Mouse (Mus musculus) heart, embryonic 14.5 days (tissue): ENCODE results near the gene Fip1l1. TPM values are rescaled to one million over a fixed set of nuclear protein-coding genes. Genes with fewer than 3 reads are reported as not detected.

ENCODE experiments used
- ATAC-seq: fragments of 200-750 bp; cut with Nextera tagmentation; 2 replicates; pipeline ENCODE4 v1.8.0; 2017; ENCODE audit warnings: low read depth, moderate TSS enrichment; ENCODE audit not compliant: insufficient number of reproducible peaks, insufficient read depth, low FRiP score
- H3K27ac ChIP-seq, 2 experiments: fragments of 200-500 bp in 1 of 2; fragments of 300-500 bp in 1 of 2; sonication (generic) in 1 of 2; replicated peaks in 1 of 2; 2 replicates each; pipeline ENCODE4 v1.5.1; 2012 to 2014; ENCODE audit warnings: low read depth in 2 of 2, low read length in 2 of 2, control low read depth in 1 of 2, mild to moderate bottlenecking in 1 of 2, mixed read lengths in 1 of 2; ENCODE audit not compliant: control insufficient read depth in 1 of 2, insufficient read depth in 1 of 2
- H3K27me3 ChIP-seq: fragments of 300-500 bp; sonication (generic); 2 replicates; pipeline ENCODE4 v1.6.1; 2014; ENCODE audit warnings: mild to moderate bottlenecking, low read length, control low read depth; ENCODE audit not compliant: control insufficient read depth, insufficient read depth
- H3K36me3 ChIP-seq: fragments of 300-500 bp; sonication (generic); 2 replicates; pipeline ENCODE4 v1.6.1; 2014; ENCODE audit warnings: mild to moderate bottlenecking, control low read depth, low read length, mixed read lengths; ENCODE audit not compliant: control insufficient read depth, insufficient read depth
- H3K4me1 ChIP-seq, 2 experiments: fragments of 200-500 bp in 1 of 2; fragments of 300-500 bp in 1 of 2; sonication (generic) in 1 of 2; 2 replicates each; pipeline ENCODE4 v1.6.1; 2012 to 2014; ENCODE audit warnings: low read length in 2 of 2, control low read depth in 1 of 2, mixed read lengths in 1 of 2; ENCODE audit not compliant: control insufficient read depth in 2 of 2, insufficient read depth in 2 of 2
- H3K4me2 ChIP-seq: fragments of 300-500 bp; sonication (generic); 2 replicates; pipeline ENCODE4 v1.6.1; 2014; ENCODE audit warnings: mild to moderate bottlenecking, low read length
- H3K4me3 ChIP-seq, 2 experiments: fragments of 200-500 bp in 1 of 2; fragments of 300-500 bp in 1 of 2; sonication (generic) in 1 of 2; 2 replicates each; pipeline ENCODE4 v1.5.1; 2012 to 2014; ENCODE audit warnings: low read length in 2 of 2, mild to moderate bottlenecking in 2 of 2, control low read depth in 1 of 2, low read depth in 1 of 2, moderate library complexity in 1 of 2; ENCODE audit not compliant: control insufficient read depth in 1 of 2, insufficient read depth in 1 of 2
- H3K9ac ChIP-seq: fragments of 300-500 bp; sonication (generic); 2 replicates; pipeline ENCODE4 v1.6.1; 2014; ENCODE audit warnings: mild to moderate bottlenecking, low read length
- H3K9me3 ChIP-seq: fragments of 300-500 bp; sonication (generic); 2 replicates; pipeline ENCODE4 v1.6.1; 2016; ENCODE audit warnings: low read length, control low read depth; ENCODE audit not compliant: control insufficient read depth
- WGBS: fragments of 180-500 bp; shearing (Covaris S2); extraction: QIAGEN DNeasy Blood & Tissue Kit; methylation state at CpG from one replicate; pipeline ENCODE4 v1.1.7; 2014; 5-methylcytosine and 5-hydroxymethylcytosine counted together
- polyA plus RNA-seq: library from polyadenylated mRNA; unstranded; fragments of >200 nt; fragmentation: Nextera tagmentation; extraction: Ambion mirVana; gene quantifications from 2 replicates; pipeline ENCODE4 v1.2.1, GENCODE M21; 2014

Fip1l1 gene
- polyA plus RNA-seq, 1 experiment from 2014 or later: 56.0 TPM

DNA sequence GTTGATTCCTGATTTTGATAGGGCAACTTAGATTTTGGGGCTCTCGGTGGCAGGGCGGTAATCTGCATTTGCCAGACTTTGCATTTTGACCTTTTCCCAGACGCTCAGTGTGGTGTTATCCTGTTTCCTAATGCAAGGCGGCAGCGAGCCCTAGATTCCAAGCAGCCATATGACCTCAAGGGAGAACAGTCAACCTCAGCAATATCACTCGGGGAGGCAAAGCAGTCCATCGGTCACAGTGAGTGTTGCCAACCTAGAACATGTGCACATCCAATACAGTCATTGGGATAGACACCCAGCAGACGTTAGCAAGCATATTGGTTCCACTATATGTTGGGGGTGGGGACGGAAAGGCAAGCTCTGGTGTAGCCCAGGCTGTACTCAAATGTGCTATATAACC lies 113.0 kb downstream of the Fip1l1 start:
- ATAC-seq: no peak
- Histone ChIP-seq H3K9me3 (no peaks in the 10 kb centered on the region), H3K27ac (no peak overlapping the region), H3K36me3 (no peaks in the 10 kb centered on the region), H3K4me3 (no peak overlapping the region), H3K9ac (no peak overlapping the region), H3K4me2 (no peak overlapping the region), H3K4me1 (peaks cover 9 to 12% of the 10 kb centered on the region in 2 experiments; a peak in 3 of 4 replicates), H3K27me3 (no peaks in the 10 kb centered on the region)
- WGBS: 52% methylated on average over 9 of the region's 9 CpGs

Other genes starting within 250 kb of the Fip1l1 start
- 11.7 and 14.4 TPM in 2 replicates for gene Scfd2, start 3.7 kb upstream of the Fip1l1 start, polyA plus RNA-seq
- 1.5 and 2.1 TPM in 2 replicates for gene Lnx1, start 167.5 kb downstream of the Fip1l1 start, polyA plus RNA-seq